Mouse (Mus musculus): Measurements from ENCODE around the gene Rnf38. TPM values are rescaled to one million over a fixed set of nuclear protein-coding genes. Genes with fewer than 3 reads are reported as not detected.

Gene Rnf38
- polyA plus RNA-seq, 1 experiment = 133 TPM

DNA sequence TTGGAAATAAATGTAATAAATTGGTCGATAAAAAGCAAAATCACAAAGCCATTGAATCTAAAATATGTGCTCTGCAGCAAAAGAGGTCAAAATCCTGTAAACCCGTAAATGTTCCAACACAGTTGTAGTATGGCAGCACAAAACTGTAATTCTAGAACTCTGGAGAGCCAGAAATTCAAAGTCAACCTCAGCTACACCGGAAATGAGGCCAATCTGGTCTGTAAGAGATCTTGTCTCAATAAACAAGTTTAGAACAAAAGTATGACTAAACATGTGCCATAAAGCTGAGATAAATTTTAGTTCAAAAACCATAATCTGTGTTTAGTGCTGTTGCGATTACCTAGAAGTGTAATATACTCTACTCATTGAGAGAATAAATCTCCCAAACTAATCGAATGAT lies 69.0 kb downstream of the Rnf38 start:
- Histone ChIP-seq H3K9me3 (replicated peaks; ENCODE audit: control insufficient read depth, insufficient read depth, low read length, poor library complexity, severe bottlenecking) (no peaks in the 10 kb centered on the region), H3K36me3 (ENCODE audit: control insufficient read depth, insufficient read depth, low read length, poor library complexity, severe bottlenecking) (no peaks in the 10 kb centered on the region), H3K9ac (ENCODE audit: low read depth, poor library complexity, severe bottlenecking) (no peak overlapping the region), H3K27me3 (ENCODE audit: control insufficient read depth, insufficient read depth, low read length, poor library complexity, severe bottlenecking) (no peaks in the 10 kb centered on the region), H3K4me1 (ENCODE audit: control insufficient read depth, insufficient read depth, low read length) (peaks cover 2% of the 10 kb centered on the region), H3K4me3 (ENCODE audit: low read depth, low read length) (no peak overlapping the region), H3K27ac (ENCODE audit: insufficient read depth, low read length) (no peak overlapping the region)
- no peak for TF ChIP-seq CTCF (IDR thresholded peaks at IDR 0.05; ENCODE audit: low read depth, low read length)
- TF ChIP-seq EP300 (IDR thresholded peaks at IDR 0.05; ENCODE audit: insufficient read depth, low read depth, low read length) = no peak
- no peak for TF ChIP-seq POLR2A (IDR thresholded peaks at IDR 0.05; ENCODE audit: insufficient read depth, low read length)

DNA sequence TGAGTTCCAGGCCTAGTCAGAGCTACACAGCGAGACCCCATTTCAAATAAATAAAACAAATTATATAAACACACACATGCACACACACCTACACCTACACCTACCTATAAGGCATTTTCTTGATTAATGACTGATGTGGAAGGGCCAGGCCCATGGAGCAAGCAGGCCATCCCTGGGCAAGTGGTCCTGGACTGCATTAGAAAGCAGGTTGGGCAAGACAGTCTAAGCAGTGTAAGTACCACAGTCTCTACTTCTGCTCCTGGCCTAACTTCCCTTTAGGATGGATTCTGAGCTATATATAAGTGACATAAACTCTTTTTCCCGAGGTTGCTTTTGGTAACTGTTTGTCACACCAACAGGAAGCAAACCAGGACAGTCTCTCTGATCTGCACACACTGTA lies 70.6 kb downstream of the Rnf38 start:
- Histone ChIP-seq H3K4me3 (ENCODE audit: low read depth, low read length) (no peak overlapping the region), H3K9me3 (replicated peaks; ENCODE audit: control insufficient read depth, insufficient read depth, low read length, poor library complexity, severe bottlenecking) (no peaks in the 10 kb centered on the region), H3K4me1 (ENCODE audit: control insufficient read depth, insufficient read depth, low read length) (peaks cover 2% of the 10 kb centered on the region), H3K27ac (ENCODE audit: insufficient read depth, low read length) (no peak overlapping the region), H3K9ac (ENCODE audit: low read depth, poor library complexity, severe bottlenecking) (no peak overlapping the region), H3K36me3 (ENCODE audit: control insufficient read depth, insufficient read depth, low read length, poor library complexity, severe bottlenecking) (no peaks in the 10 kb centered on the region), H3K27me3 (ENCODE audit: control insufficient read depth, insufficient read depth, low read length, poor library complexity, severe bottlenecking) (no peaks in the 10 kb centered on the region)
- TF ChIP-seq EP300 (IDR thresholded peaks at IDR 0.05; ENCODE audit: insufficient read depth, low read depth, low read length) = no peak
- TF ChIP-seq CTCF (IDR thresholded peaks at IDR 0.05; ENCODE audit: low read depth, low read length) = no peak
- no peak for TF ChIP-seq POLR2A (IDR thresholded peaks at IDR 0.05; ENCODE audit: insufficient read depth, low read length)

DNA sequence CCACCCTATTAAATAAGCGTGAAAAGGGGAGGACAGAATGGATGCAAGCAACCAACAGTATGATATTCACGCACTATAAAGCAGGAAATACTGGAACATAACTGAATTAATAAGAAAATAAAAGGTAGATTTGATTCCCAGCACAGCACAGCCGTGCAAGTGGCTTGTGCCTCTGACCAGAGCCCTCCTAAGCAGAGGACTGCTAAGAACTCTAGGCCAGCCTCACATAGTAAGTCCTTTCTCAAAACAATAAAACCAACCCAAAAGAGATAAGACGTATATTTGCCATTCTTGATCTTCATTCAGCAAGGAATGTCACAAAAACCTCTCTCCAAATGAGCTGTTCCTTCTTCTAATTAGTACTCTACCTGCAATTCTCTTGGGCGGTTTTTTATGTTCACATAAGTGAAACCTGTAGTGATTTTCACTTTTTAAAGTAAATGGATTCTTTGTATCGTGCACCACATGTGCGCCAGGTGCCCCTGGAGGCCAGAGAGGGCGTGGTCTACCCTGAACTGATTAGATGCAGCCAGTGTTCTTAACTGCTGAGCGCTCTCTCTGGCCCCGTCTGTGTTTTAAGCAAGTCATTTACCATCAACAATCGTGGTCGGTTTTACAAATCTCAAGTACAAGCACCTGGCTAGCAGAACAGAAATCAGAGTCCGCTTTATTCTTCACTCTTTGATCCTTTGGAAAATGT lies 72.4 kb downstream of the Rnf38 start:
- Histone ChIP-seq H3K9me3 (replicated peaks; ENCODE audit: control insufficient read depth, insufficient read depth, low read length, poor library complexity, severe bottlenecking) (no peaks in the 10 kb centered on the region), H3K9ac (ENCODE audit: low read depth, poor library complexity, severe bottlenecking) (no peak overlapping the region), H3K27ac (ENCODE audit: insufficient read depth, low read length) (no peak overlapping the region), H3K27me3 (ENCODE audit: control insufficient read depth, insufficient read depth, low read length, poor library complexity, severe bottlenecking) (no peaks in the 10 kb centered on the region), H3K4me1 (ENCODE audit: control insufficient read depth, insufficient read depth, low read length) (peaks cover 2% of the 10 kb centered on the region), H3K4me3 (ENCODE audit: low read depth, low read length) (no peak overlapping the region), H3K36me3 (ENCODE audit: control insufficient read depth, insufficient read depth, low read length, poor library complexity, severe bottlenecking) (no peaks in the 10 kb centered on the region)
- TF ChIP-seq CTCF (IDR thresholded peaks at IDR 0.05; ENCODE audit: low read depth, low read length) (no peak), EP300 (IDR thresholded peaks at IDR 0.05; ENCODE audit: insufficient read depth, low read depth, low read length) (no peak), POLR2A (IDR thresholded peaks at IDR 0.05; ENCODE audit: insufficient read depth, low read length) (no peak)

DNA sequence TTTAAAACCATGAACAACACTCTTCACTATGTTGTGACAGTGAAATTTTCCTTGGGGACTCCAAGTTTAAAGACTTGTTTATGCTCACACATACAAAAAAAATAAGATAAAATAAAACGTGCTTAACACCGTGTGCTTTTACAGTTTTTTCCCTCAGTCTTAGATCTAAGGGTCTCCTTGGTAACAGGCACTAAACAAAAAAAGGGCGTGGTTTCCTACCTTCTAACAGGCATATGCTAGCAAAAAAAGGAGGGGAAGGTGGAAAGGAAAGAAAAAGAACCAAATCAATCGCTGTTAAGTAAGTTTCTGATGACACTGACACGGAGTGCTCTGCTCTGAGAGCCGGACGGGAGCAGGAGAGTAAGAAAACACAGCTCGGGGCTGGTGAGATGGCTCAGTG lies 73.8 kb downstream of the Rnf38 start:
- no peaks in the 10 kb centered on the region for H3K36me3 ChIP-seq (ENCODE audit: control insufficient read depth, insufficient read depth, low read length, poor library complexity, severe bottlenecking)
- H3K4me1 ChIP-seq (ENCODE audit: control insufficient read depth, insufficient read depth, low read length) = peaks cover 2% of the 10 kb centered on the region
- TF ChIP-seq POLR2A (IDR thresholded peaks at IDR 0.05; ENCODE audit: insufficient read depth, low read length) = no peak
- TF ChIP-seq CTCF (IDR thresholded peaks at IDR 0.05; ENCODE audit: low read depth, low read length) = no peak
- no peak for TF ChIP-seq EP300 (IDR thresholded peaks at IDR 0.05; ENCODE audit: insufficient read depth, low read depth, low read length)
- no peak overlapping the region for H3K27ac ChIP-seq (ENCODE audit: insufficient read depth, low read length)
- no peak overlapping the region for H3K9ac ChIP-seq (ENCODE audit: low read depth, poor library complexity, severe bottlenecking)
- no peaks in the 10 kb centered on the region for H3K27me3 ChIP-seq (ENCODE audit: control insufficient read depth, insufficient read depth, low read length, poor library complexity, severe bottlenecking)
- H3K9me3 ChIP-seq (replicated peaks; ENCODE audit: control insufficient read depth, insufficient read depth, low read length, poor library complexity, severe bottlenecking) = no peaks in the 10 kb centered on the region
- no peak overlapping the region for H3K4me3 ChIP-seq (ENCODE audit: low read depth, low read length)

DNA sequence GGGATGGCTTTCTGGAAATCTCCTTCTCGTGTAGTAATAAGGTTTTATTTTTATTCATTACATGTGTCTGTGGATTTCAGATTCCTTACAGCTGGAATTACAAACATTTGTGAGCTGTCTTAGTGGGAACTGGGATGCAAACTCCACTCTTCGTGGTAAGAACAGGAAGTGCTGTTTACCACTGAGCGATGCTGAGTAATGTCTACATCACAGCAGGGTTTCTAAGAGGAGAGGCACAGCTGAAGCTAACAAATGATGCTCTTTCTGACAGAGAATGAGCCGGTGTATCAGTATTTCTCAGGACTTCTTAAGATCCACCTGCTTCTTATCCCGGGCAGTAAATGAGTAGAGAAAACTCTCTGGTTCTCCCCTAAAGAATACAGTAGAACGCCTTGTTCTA lies 77.1 kb downstream of the Rnf38 start:
- Histone ChIP-seq H3K27me3 (ENCODE audit: control insufficient read depth, insufficient read depth, low read length, poor library complexity, severe bottlenecking) (no peaks in the 10 kb centered on the region), H3K27ac (ENCODE audit: insufficient read depth, low read length) (no peak overlapping the region), H3K4me1 (ENCODE audit: control insufficient read depth, insufficient read depth, low read length) (no peaks in the 10 kb centered on the region), H3K9me3 (replicated peaks; ENCODE audit: control insufficient read depth, insufficient read depth, low read length, poor library complexity, severe bottlenecking) (no peaks in the 10 kb centered on the region), H3K36me3 (ENCODE audit: control insufficient read depth, insufficient read depth, low read length, poor library complexity, severe bottlenecking) (peaks cover 3% of the 10 kb centered on the region), H3K9ac (ENCODE audit: low read depth, poor library complexity, severe bottlenecking) (no peak overlapping the region), H3K4me3 (ENCODE audit: low read depth, low read length) (no peak overlapping the region)
- TF ChIP-seq CTCF (IDR thresholded peaks at IDR 0.05; ENCODE audit: low read depth, low read length) (no peak), POLR2A (IDR thresholded peaks at IDR 0.05; ENCODE audit: insufficient read depth, low read length) (no peak), EP300 (IDR thresholded peaks at IDR 0.05; ENCODE audit: insufficient read depth, low read depth, low read length) (no peak)

DNA sequence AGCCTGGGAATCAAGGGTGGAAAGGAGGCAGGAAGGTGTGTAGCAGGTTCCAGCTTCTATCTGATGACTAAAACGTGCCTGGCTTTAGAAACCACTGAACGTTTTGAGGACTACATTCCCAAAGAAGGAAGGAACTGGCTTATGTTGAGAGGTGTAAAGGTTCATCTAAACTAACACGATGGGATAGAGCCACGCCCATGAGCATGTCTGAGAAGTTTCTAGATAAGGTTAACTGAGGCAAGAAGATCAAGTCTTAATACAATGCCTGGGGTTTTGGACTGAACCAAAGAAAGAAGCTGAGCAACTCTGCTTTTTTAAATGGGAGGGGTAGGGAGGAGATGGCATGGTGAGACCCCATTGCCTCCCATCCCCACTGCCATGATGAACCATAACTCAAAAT lies 78.7 kb downstream of the Rnf38 start:
- Histone ChIP-seq H3K27me3 (ENCODE audit: control insufficient read depth, insufficient read depth, low read length, poor library complexity, severe bottlenecking) (no peaks in the 10 kb centered on the region), H3K4me3 (ENCODE audit: low read depth, low read length) (no peak overlapping the region), H3K4me1 (ENCODE audit: control insufficient read depth, insufficient read depth, low read length) (no peaks in the 10 kb centered on the region), H3K9ac (ENCODE audit: low read depth, poor library complexity, severe bottlenecking) (no peak overlapping the region), H3K27ac (ENCODE audit: insufficient read depth, low read length) (no peak overlapping the region), H3K36me3 (ENCODE audit: control insufficient read depth, insufficient read depth, low read length, poor library complexity, severe bottlenecking) (peaks cover 3% of the 10 kb centered on the region), H3K9me3 (replicated peaks; ENCODE audit: control insufficient read depth, insufficient read depth, low read length, poor library complexity, severe bottlenecking) (no peaks in the 10 kb centered on the region)
- TF ChIP-seq POLR2A (IDR thresholded peaks at IDR 0.05; ENCODE audit: insufficient read depth, low read length) = no peak
- no peak for TF ChIP-seq CTCF (IDR thresholded peaks at IDR 0.05; ENCODE audit: low read depth, low read length)
- no peak for TF ChIP-seq EP300 (IDR thresholded peaks at IDR 0.05; ENCODE audit: insufficient read depth, low read depth, low read length)
